ENCODE assay signal across 9 mouse cellular contexts in genomic region chr4:100169683-100170082, GRCm38 (mm10).
A peak's percentile ranks its signal among the peaks of the same experiment; 100 is the strongest.
DNase-seq lines count a peak whose midpoint lies in the region; ATAC-seq lines count a peak whose summit lies in the region.
"Had no signal": no experiment of that assay in that cellular context is flagged by ENCODE, and none has a peak within 500 bp of the region (broad histone marks: within the 10 kb centered on the region; RNA-seq: fewer than 3 reads in every experiment).

No protein-coding gene starts in this region.

- WGBS in heart, embryonic 12.5 days = 70% methylated on average over 5 of the region's 5 CpGs
- 59% methylated on average over 5 of the region's 5 CpGs for WGBS in limb, embryonic 11.5 days

- H3K9me3 ChIP-seq in heart, embryonic 12.5 days (replicated peaks) = no peaks in the 10 kb centered on the region
- no peaks in the 10 kb centered on the region for H3K9me3 ChIP-seq in limb, embryonic 11.5 days (ENCODE audit: control insufficient read depth, low read length)

- peak overlapping the region; percentile 20; the same call in 1 of the 2 replicates for H3K4me2 ChIP-seq in heart, embryonic 12.5 days
- H3K4me2 ChIP-seq in limb, embryonic 11.5 days (ENCODE audit: low read depth, severe bottlenecking) = 0 out of 2 replicates have a peak overlapping the region, but pooled peaks have one; percentile 14

- H3K27me3 ChIP-seq in heart, embryonic 12.5 days (replicated peaks) = no peaks in the 10 kb centered on the region
- H3K27me3 ChIP-seq in limb, embryonic 11.5 days (ENCODE audit: control insufficient read depth, insufficient read depth, low read length) = no peaks in the 10 kb centered on the region

- no peaks in the 10 kb centered on the region for H3K36me3 ChIP-seq in heart, embryonic 12.5 days
- no peaks in the 10 kb centered on the region for H3K36me3 ChIP-seq in limb, embryonic 11.5 days (ENCODE audit: control insufficient read depth, insufficient read depth, low read length)

- no peak for DNase-seq in heart, postnatal 25 days (ENCODE audit: low spot score)
- peak; percentile 6 to 27 for DNase-seq in right cerebral cortex, adult 2 months (ENCODE audit: low spot score in 2 of 2)
- no peak for DNase-seq in right cerebral cortex, adult 18-20 months
- DNase-seq in limb, embryonic 11.5 days (ENCODE audit: low spot score) = peak; percentile 28
- DNase-seq in retina, embryonic 14.5 days (ENCODE audit: low spot score) = peak; percentile 47
- DNase-seq in frontal cortex, postnatal 10 days (ENCODE audit: low spot score in 2 of 2) = no peak
- no peak for DNase-seq in ovary, postnatal 14 days (ENCODE audit: low spot score)
- DNase-seq: cerebellum, adult 11-12 months had no signal

- no peak overlapping the region for H3K9ac ChIP-seq in heart, embryonic 12.5 days
- no peak overlapping the region for H3K9ac ChIP-seq in limb, embryonic 11.5 days (ENCODE audit: low read length)

- no peak overlapping the region for H3K4me3 ChIP-seq in heart, embryonic 12.5 days
- no peak overlapping the region for H3K4me3 ChIP-seq in limb, embryonic 11.5 days (ENCODE audit: low read depth, low read length)

- H3K4me1 ChIP-seq in heart, embryonic 12.5 days (replicated peaks) = peaks cover 43% of the 10 kb centered on the region
- H3K4me1 ChIP-seq in limb, embryonic 11.5 days (ENCODE audit: control insufficient read depth, insufficient read depth, low read length) = peaks cover 26% of the 10 kb centered on the region

- no peak overlapping the region for H3K27ac ChIP-seq in heart, embryonic 12.5 days (ENCODE audit: poor library complexity, severe bottlenecking)
- peak overlapping the region; percentile 1; the same call in 1 of the 2 replicates for H3K27ac ChIP-seq in limb, embryonic 11.5 days (replicated peaks; ENCODE audit: low read depth, low read length)

- intact Hi-C loops in heart, postnatal 25 days (cut with DNase I) = no loop called here

- no peak for ATAC-seq in heart, embryonic 12.5 days (ENCODE audit: insufficient number of reproducible peaks, low FRiP score)
- no peak for ATAC-seq in limb, embryonic 11.5 days (ENCODE audit: insufficient number of reproducible peaks, low FRiP score, low TSS enrichment, low read depth)

Comparison
In these comparisons a context has a peak if more than half of its experiments do, and no peak if none do; other contexts are left out.
1. DNase-seq: peak in right cerebral cortex, adult 2 months (2 of 2), limb, embryonic 11.5 days (single experiment) and retina, embryonic 14.5 days (single experiment); none in heart, postnatal 25 days (single experiment), right cerebral cortex, adult 18-20 months (single experiment), frontal cortex, postnatal 10 days (0 of 2) and ovary, postnatal 14 days (single experiment).